Mouse (Mus musculus): ENCODE results near the gene Nrip2. TPM values are rescaled to one million over a fixed set of nuclear protein-coding genes. Genes with fewer than 3 reads are reported as not detected.

Nrip2 gene
- polyA plus RNA-seq, 1 experiment from 2014 or later = 4.1 TPM

DNA sequence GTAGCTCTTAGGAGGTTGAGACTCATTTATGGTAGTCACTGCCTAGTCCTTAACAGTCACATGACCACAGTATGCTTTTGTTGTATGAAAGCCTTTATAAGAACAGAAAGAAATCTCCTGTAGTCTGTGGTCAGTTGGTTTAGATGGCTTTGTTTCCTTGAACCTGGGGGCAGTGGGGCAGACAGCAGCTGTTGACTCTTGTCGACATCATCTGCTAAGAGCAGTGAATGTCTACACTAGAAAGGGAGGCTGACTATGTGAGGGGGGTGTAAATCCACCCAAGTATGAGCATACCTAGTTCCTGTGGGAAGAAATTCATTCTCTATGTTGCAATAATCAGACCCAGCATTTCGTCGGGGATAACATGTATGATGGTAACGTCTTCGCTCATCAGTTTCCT lies 48.0 kb downstream of the Nrip2 start:
- Histone ChIP-seq H3K27ac (no peak overlapping the region), H3K9me3 (replicated peaks) (no peaks in the 10 kb centered on the region), H3K9ac (no peak overlapping the region), H3K27me3 (no peaks in the 10 kb centered on the region), H3K4me2 (replicated peaks) (no peak overlapping the region), H3K4me3 (no peak overlapping the region), H3K36me3 (no peaks in the 10 kb centered on the region), H3K4me1 (no peaks in the 10 kb centered on the region)
- 95% methylated on average over 5 of the region's 5 CpGs for WGBS
- ATAC-seq (ENCODE audit: low FRiP score) = no peak

GRCm38 (mm10) chr6:128455835-128456605 lies 56.9 kb downstream of the Nrip2 start:
- H3K4me3 ChIP-seq = no peak overlapping the region
- H3K36me3 ChIP-seq = no peaks in the 10 kb centered on the region
- 79% methylated on average over 12 of the region's 12 CpGs for WGBS
- H3K9ac ChIP-seq = no peak overlapping the region
- H3K27ac ChIP-seq = no peak overlapping the region
- H3K4me1 ChIP-seq = no peaks in the 10 kb centered on the region
- no peaks in the 10 kb centered on the region for H3K27me3 ChIP-seq
- ATAC-seq (ENCODE audit: low FRiP score) = no peak
- no peaks in the 10 kb centered on the region for H3K9me3 ChIP-seq (replicated peaks)
- H3K4me2 ChIP-seq (replicated peaks) = no peak overlapping the region

DNA sequence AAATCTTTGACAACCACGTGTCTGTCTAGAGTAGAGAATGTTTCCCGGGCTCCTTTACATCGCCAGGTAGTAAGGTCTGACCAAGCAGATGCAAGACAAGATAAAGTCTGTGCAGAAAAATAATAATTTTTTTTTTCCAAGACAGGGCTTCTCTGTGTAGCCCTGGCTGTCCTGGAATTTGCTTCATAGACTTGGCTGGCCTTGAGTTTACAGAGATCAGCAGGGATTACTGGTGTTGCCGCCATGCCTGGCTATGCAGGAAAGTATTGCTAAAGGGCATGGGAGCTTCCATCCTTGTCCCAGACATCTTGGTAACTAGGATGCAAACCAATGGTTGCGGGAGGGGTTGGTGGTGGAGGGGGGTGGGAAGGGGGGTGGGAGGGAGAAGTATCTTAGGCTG lies 58.1 kb downstream of the Nrip2 start:
- no peaks in the 10 kb centered on the region for H3K9me3 ChIP-seq (replicated peaks)
- H3K27me3 ChIP-seq = no peaks in the 10 kb centered on the region
- H3K4me3 ChIP-seq = no peak overlapping the region
- no peaks in the 10 kb centered on the region for H3K4me1 ChIP-seq
- no peaks in the 10 kb centered on the region for H3K36me3 ChIP-seq
- H3K27ac ChIP-seq = no peak overlapping the region
- 83% methylated on average over 5 of the region's 5 CpGs for WGBS
- no peak overlapping the region for H3K4me2 ChIP-seq (replicated peaks)
- no peak overlapping the region for H3K9ac ChIP-seq
- no peak for ATAC-seq (ENCODE audit: low FRiP score)

- H3K36me3 ChIP-seq = no peaks in the 10 kb centered on the region
- no peaks in the 10 kb centered on the region for H3K9me3 ChIP-seq (replicated peaks)
- H3K9ac ChIP-seq = no peak overlapping the region
- no peak overlapping the region for H3K4me3 ChIP-seq
- no peak overlapping the region for H3K27ac ChIP-seq
- H3K4me1 ChIP-seq = no peaks in the 10 kb centered on the region
- ATAC-seq (ENCODE audit: low FRiP score) = no peak
- H3K4me2 ChIP-seq (replicated peaks) = no peak overlapping the region
- 48% methylated on average over 2 of the region's 2 CpGs for WGBS
- H3K27me3 ChIP-seq = no peaks in the 10 kb centered on the region
Measured at GRCm38 (mm10) chr6:128460321-128460720, 61.2 kb downstream of the Nrip2 start.

DNA sequence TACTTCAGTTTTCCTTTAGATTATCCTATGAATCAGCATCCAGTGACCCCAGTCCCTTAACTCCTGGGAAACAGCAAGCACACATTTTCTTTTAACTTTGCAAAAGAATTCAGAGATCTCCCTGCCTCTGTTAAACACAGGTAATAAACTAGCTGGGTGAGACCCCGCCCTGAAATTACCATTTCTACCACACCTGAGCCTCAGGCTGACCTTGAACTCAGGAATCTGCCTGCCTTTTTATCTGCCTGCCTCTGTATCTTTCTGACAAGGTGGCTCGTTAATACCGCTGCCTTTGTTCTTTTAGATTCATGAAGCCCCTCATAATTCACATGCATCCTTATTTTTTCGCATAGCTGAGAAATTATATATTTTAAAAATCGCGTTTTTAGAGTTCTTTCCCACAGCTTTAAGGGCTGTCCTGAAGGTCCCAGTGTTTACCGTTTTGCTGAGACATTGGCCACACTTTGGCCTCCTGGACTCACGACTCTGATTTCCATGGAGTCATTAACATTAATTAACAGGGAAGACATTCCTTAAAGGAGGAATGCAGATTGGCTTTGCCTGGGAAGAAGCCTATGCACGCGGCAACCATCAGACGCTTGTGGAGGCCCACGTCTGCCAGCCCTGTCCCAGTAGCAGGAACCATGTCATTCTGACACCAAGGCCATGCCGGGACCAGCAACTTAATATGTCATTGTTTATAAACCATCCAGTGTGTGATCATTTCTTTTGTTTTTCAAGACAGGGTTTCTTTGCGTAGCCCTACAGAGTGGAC lies 61.8 kb downstream of the Nrip2 start:
- H3K4me3 ChIP-seq = no peak overlapping the region
- no peak overlapping the region for H3K27ac ChIP-seq
- no peak overlapping the region for H3K9ac ChIP-seq
- no peaks in the 10 kb centered on the region for H3K36me3 ChIP-seq
- no peaks in the 10 kb centered on the region for H3K4me1 ChIP-seq
- no peak overlapping the region for H3K4me2 ChIP-seq (replicated peaks)
- no peaks in the 10 kb centered on the region for H3K27me3 ChIP-seq
- no peaks in the 10 kb centered on the region for H3K9me3 ChIP-seq (replicated peaks)
- no peak for ATAC-seq (ENCODE audit: low FRiP score)
- WGBS = 85% methylated on average over 14 of the region's 14 CpGs

GRCm38 (mm10) chr6:128461606-128462005 lies 62.5 kb downstream of the Nrip2 start:
- Histone ChIP-seq H3K4me3 (no peak overlapping the region), H3K4me1 (no peaks in the 10 kb centered on the region), H3K36me3 (no peaks in the 10 kb centered on the region), H3K27me3 (no peaks in the 10 kb centered on the region), H3K9ac (no peak overlapping the region), H3K9me3 (replicated peaks) (no peaks in the 10 kb centered on the region), H3K4me2 (replicated peaks) (no peak overlapping the region), H3K27ac (no peak overlapping the region)
- ATAC-seq (ENCODE audit: low FRiP score) = no peak

DNA sequence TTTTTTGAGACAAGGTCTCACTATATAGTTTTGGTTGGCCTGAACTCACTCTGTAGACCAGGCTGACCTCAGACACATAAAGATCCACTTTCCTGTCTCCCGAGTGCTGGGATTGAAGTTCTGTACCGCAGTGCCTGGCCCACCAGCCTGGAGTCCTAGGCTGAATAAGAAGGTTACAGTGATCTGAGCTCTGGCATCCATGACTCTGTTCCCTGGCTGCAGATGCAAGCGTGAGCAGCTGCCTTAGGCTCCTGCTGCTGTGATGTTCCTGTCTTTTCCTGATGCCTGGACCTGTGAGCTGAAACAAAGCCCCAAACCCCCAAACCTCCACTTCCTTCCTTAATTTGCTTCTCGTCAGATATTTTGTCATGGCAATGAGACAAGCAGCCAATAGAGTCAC lies 65.9 kb downstream of the Nrip2 start:
- Histone ChIP-seq H3K4me2 (replicated peaks) (no peak overlapping the region), H3K27ac (no peak overlapping the region), H3K4me1 (no peaks in the 10 kb centered on the region), H3K9me3 (replicated peaks) (no peaks in the 10 kb centered on the region), H3K4me3 (no peak overlapping the region), H3K36me3 (no peaks in the 10 kb centered on the region), H3K9ac (no peak overlapping the region), H3K27me3 (no peaks in the 10 kb centered on the region)
- 90% methylated on average over 4 of the region's 4 CpGs for WGBS
- no peak for ATAC-seq (ENCODE audit: low FRiP score)

Other genes with a start within 250 kb of the Nrip2 start
- 2.4 TPM in 2 replicates for gene Tead4, start 98.5 kb upstream of the Nrip2 start, polyA plus RNA-seq (2016; fragmentation: Nextera tagmentation; extraction: Ambion mirVana)
- 22.0 and 22.2 TPM in 2 replicates for gene Tulp3, start 43.4 kb upstream of the Nrip2 start, polyA plus RNA-seq (2016; fragmentation: Nextera tagmentation; extraction: Ambion mirVana)
- 138 and 142 TPM in 2 replicates for gene Rhno1, start 36.4 kb upstream of the Nrip2 start, polyA plus RNA-seq (2016; fragmentation: Nextera tagmentation; extraction: Ambion mirVana)
- 36.1 and 40.3 TPM in 2 replicates for gene Foxm1, start 36.3 kb upstream of the Nrip2 start, polyA plus RNA-seq (2016; fragmentation: Nextera tagmentation; extraction: Ambion mirVana)
- gene Tex52, start 23.8 kb upstream of the Nrip2 start, polyA plus RNA-seq (2016; fragmentation: Nextera tagmentation; extraction: Ambion mirVana) = 0.65 and 0.76 TPM in 2 replicates
- not detected in 2 replicates for gene Gm44596, start 23.8 kb upstream of the Nrip2 start, polyA plus RNA-seq (2016; fragmentation: Nextera tagmentation; extraction: Ambion mirVana)
- 33.4 and 37.7 TPM in 2 replicates for gene Itfg2, start 25.6 kb downstream of the Nrip2 start, polyA plus RNA-seq (2016; fragmentation: Nextera tagmentation; extraction: Ambion mirVana)
- gene Fkbp4, start 39.4 kb downstream of the Nrip2 start, polyA plus RNA-seq (2016; fragmentation: Nextera tagmentation; extraction: Ambion mirVana) = 415 and 439 TPM in 2 replicates
- gene Pzp, start 127.4 kb downstream of the Nrip2 start, polyA plus RNA-seq (2016; fragmentation: Nextera tagmentation; extraction: Ambion mirVana) = not detected in 2 replicates
- gene A2ml1, start 182.3 kb downstream of the Nrip2 start, polyA plus RNA-seq (2016; fragmentation: Nextera tagmentation; extraction: Ambion mirVana) = not detected in 2 replicates
- not detected in 2 replicates for gene Klrb1a, start 224.2 kb downstream of the Nrip2 start, polyA plus RNA-seq (2016; fragmentation: Nextera tagmentation; extraction: Ambion mirVana)

All from hindbrain, embryonic 12.5 days (tissue).